Mouse (Mus musculus): ENCODE measurements around the gene Trim80.
"Not testable (repeated sequence)": the region's sequence is repeated elsewhere in the genome, so short reads cannot be mapped to it uniquely, and the experiment has no call there.

Trim80 gene

DNA sequence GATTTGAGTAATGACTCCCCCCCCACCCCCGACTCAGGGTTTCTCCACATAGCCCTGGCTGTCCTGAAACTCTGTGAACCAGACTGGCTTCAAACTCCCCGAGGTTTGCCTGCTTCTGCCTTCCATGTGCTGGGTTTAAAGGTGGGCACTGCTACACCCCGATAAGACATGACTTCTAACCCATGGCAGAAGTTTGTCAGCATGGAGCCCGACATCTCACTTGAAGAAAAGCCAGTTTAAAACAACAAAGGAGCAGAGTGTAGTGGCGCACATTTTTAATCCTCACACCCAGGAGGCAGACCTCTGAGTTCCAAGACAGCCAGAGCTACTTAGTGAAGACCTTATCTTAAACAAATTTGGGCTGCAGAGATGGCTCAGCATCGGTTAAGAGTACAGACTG, 52.0 kb downstream of the Trim80 start:
- no peak for DNase-seq (ENCODE audit: low read depth, low spot score)

DNA sequence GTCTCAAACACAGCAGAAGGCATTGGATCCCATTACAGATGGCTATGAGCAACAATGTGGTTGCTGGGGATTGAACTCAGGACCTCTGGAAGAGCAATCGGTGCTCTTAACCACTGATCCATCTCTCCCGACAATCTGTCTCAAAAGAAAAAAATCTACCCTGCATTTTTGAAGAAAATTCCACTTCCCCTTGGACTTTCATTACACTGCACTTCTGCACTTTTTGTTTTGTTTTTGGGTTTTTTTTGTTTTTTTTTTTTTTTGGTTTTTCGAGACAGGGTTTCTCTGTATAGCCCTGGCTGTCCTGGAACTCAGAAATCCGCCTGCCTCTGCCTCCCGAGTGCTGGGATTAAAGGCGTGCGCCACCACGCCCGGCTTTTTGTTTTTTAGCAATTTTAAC, 56.2 kb downstream of the Trim80 start:
- not testable (repeated sequence) for DNase-seq (ENCODE audit: low read depth, low spot score)
